Mouse (Mus musculus): ENCODE results near the gene Baz2b.

Baz2b gene

GRCm38 (mm10) chr2:60018875-60019501 lies 190.7 kb downstream of the Baz2b start:
- in situ Hi-C loops (cut with MboI, MseI): no loop called here

GRCm38 (mm10) chr2:60011526-60011925 lies 198.1 kb downstream of the Baz2b start:
- in situ Hi-C loops (cut with MboI, MseI): no loop called here

- in situ Hi-C loops (cut with MboI, MseI): no loop called here
These were observed 206.0 kb downstream of the Baz2b start for GRCm38 (mm10) chr2:60003665-60004045.

GRCm38 (mm10) chr2:60003038-60003664 lies 206.5 kb downstream of the Baz2b start:
- in situ Hi-C loops (cut with MboI, MseI): no loop called here

GRCm38 (mm10) chr2:60000268-60000667 lies 209.4 kb downstream of the Baz2b start:
- in situ Hi-C loops (cut with MboI, MseI): no loop called here

- in situ Hi-C loops (cut with MboI, MseI): loop anchor here (25.0 kb wide), 1 partner anchor 1390 kb away; no protein-coding TSS in a partner anchor
These were observed 212.0 kb downstream of the Baz2b start for GRCm38 (mm10) chr2:59997479-59998228.

- in situ Hi-C loops (cut with MboI, MseI): loop anchor here (25.0 kb wide), 1 partner anchor 1390 kb away; no protein-coding TSS in a partner anchor
These were observed 212.7 kb downstream of the Baz2b start for GRCm38 (mm10) chr2:59996911-59997310.

- in situ Hi-C loops (cut with MboI, MseI): loop anchor here (25.0 kb wide), 1 partner anchor 1394 kb away; no protein-coding TSS in a partner anchor
These were observed 216.5 kb downstream of the Baz2b start for GRCm38 (mm10) chr2:59993190-59993535.

GRCm38 (mm10) chr2:59992488-59993189 lies 217.0 kb downstream of the Baz2b start:
- in situ Hi-C loops (cut with MboI, MseI): loop anchor here (25.0 kb wide), 1 partner anchor 1395 kb away; no protein-coding TSS in a partner anchor

GRCm38 (mm10) chr2:59991775-59992174 lies 217.9 kb downstream of the Baz2b start:
- in situ Hi-C loops (cut with MboI, MseI): loop anchor here (25.0 kb wide), 1 partner anchor 1396 kb away; no protein-coding TSS in a partner anchor

- in situ Hi-C loops (cut with MboI, MseI): loop anchor here (25.0 kb wide), 1 partner anchor 1400 kb away; no protein-coding TSS in a partner anchor
These were observed 222.1 kb downstream of the Baz2b start for GRCm38 (mm10) chr2:59987521-59987920.

- in situ Hi-C loops (cut with MboI, MseI): loop anchor here (25.0 kb wide), 1 partner anchor 1408 kb away; no protein-coding TSS in a partner anchor
These were observed 230.0 kb downstream of the Baz2b start for GRCm38 (mm10) chr2:59979488-59980220.

- in situ Hi-C loops (cut with MboI, MseI): loop anchor here (25.0 kb wide), 1 partner anchor 1411 kb away; no protein-coding TSS in a partner anchor
These were observed 233.0 kb downstream of the Baz2b start for GRCm38 (mm10) chr2:59976680-59977079.

GRCm38 (mm10) chr2:59975772-59976171 lies 233.9 kb downstream of the Baz2b start:
- in situ Hi-C loops (cut with MboI, MseI): loop anchor here (25.0 kb wide), 1 partner anchor 1412 kb away; no protein-coding TSS in a partner anchor

- in situ Hi-C loops (cut with MboI, MseI): no loop called here
These were observed 235.7 kb downstream of the Baz2b start for GRCm38 (mm10) chr2:59973962-59974361.

- in situ Hi-C loops (cut with MboI, MseI): no loop called here
These were observed 236.5 kb downstream of the Baz2b start for GRCm38 (mm10) chr2:59973104-59973641.

- in situ Hi-C loops (cut with MboI, MseI): no loop called here
These were observed 239.1 kb downstream of the Baz2b start for GRCm38 (mm10) chr2:59970511-59970910.

GRCm38 (mm10) chr2:59969099-59969498 lies 240.5 kb downstream of the Baz2b start:
- in situ Hi-C loops (cut with MboI, MseI): no loop called here

- in situ Hi-C loops (cut with MboI, MseI): no loop called here
These were observed 241.0 kb downstream of the Baz2b start for GRCm38 (mm10) chr2:59968593-59968992.

- in situ Hi-C loops (cut with MboI, MseI): no loop called here
These were observed 243.2 kb downstream of the Baz2b start for GRCm38 (mm10) chr2:59966454-59966853.

Data from regulatory T cell (primary cell).